Mouse (Mus musculus) hindbrain, embryonic 15.5 days (tissue): ENCODE measurements at regions not wholly inside any gene's neighbourhood (a gene's known extent, or its start where the extent isn't known, plus 50 kb on each side); places are given as distances from the start of the nearest gene placed in this dataset.

Source experiments
- ATAC-seq: fragments of 200-750 bp; cut with Nextera tagmentation; 2 replicates; pipeline ENCODE4 v1.8.0; 2017; ENCODE audit warnings: low read depth, moderate number of reproducible peaks, moderate TSS enrichment; ENCODE audit not compliant: low FRiP score
- H3K27ac ChIP-seq: fragments of 300-500 bp; sonication (generic); replicated peaks from 2 replicates; pipeline ENCODE4 v1.5.1; 2015; ENCODE audit warnings: mild to moderate bottlenecking, inconsistent platforms
- H3K27me3 ChIP-seq: fragments of 300-500 bp; sonication (generic); 2 replicates; pipeline ENCODE4 v1.6.1; 2015; ENCODE audit warnings: control low read depth, inconsistent platforms
- H3K36me3 ChIP-seq: fragments of 300-500 bp; sonication (generic); 2 replicates; pipeline ENCODE4 v1.6.1; 2015; ENCODE audit warnings: control low read depth, inconsistent platforms
- H3K4me1 ChIP-seq: fragments of 300-500 bp; sonication (generic); replicated peaks from 2 replicates; pipeline ENCODE4 v1.6.1; 2015; ENCODE audit warnings: control low read depth, inconsistent platforms
- H3K4me2 ChIP-seq: fragments of 300-500 bp; sonication (generic); 2 replicates; pipeline ENCODE4 v1.6.1; 2015; ENCODE audit warnings: moderate library complexity, mild to moderate bottlenecking, inconsistent platforms
- H3K4me3 ChIP-seq: fragments of 300-500 bp; sonication (generic); 2 replicates; pipeline ENCODE4 v1.5.1; 2015; ENCODE audit warnings: mild to moderate bottlenecking, inconsistent platforms
- H3K9ac ChIP-seq: fragments of 300-500 bp; sonication (generic); 2 replicates; pipeline ENCODE4 v1.6.1; 2015; ENCODE audit warnings: inconsistent platforms
- H3K9me3 ChIP-seq: fragments of 300-500 bp; sonication (generic); 2 replicates; pipeline ENCODE4 v1.6.1; 2016; ENCODE audit warnings: control low read depth, inconsistent platforms
- whole genome bisulfite sequencing: fragments of 180-500 bp; shearing (Covaris S2); methylation state at CpG from one replicate; pipeline ENCODE4 v1.1.7; 2015; 5-methylcytosine and 5-hydroxymethylcytosine counted together

DNA sequence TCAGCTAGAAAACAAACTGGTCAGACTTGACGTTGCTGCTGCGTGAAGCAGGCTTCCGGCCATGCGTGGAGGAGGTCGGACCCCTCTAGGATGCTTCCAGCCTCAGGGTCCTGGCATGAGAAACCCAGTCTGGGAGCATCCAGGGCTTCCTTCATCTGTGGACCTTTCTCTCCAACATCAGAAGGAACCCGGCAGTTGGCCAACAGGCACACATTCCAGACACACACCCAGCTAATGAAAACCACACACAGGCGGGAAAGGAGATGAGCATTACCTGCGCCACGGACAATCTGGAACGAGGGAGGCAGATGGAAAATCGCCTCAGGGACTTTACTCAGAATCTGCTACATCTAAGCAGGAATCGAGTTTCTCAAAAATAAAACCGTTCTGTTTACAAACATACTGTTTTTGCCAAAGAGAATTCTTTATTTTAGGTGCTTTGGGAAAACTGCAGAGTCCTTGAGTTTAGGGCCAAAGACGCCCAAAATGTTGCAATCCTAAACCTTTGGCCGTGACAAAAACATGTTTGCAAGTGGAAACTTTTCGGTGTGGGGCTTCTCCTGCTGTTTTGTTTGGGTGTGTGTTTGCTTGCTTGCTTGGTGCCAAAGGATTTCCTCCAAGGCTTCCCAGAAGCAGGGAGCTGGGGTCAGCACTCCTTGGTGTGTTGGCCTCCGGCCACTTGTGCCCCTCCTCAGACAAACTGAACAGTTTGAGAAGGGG is 147.0 kb downstream of the Setd4 start:
- peaks cover 11% of the 10 kb centered on the region; the same call in 1 of the 2 replicates for H3K27me3 ChIP-seq
- no peak overlapping the region for H3K4me2 ChIP-seq
- no peak overlapping the region for H3K4me3 ChIP-seq
- no peaks in the 10 kb centered on the region for H3K36me3 ChIP-seq
- peaks cover 11% of the 10 kb centered on the region for H3K4me1 ChIP-seq
- no peak for ATAC-seq
- 83% methylated on average over 17 of the region's 17 CpGs for WGBS
- no peak overlapping the region for H3K9ac ChIP-seq
- no peaks in the 10 kb centered on the region for H3K9me3 ChIP-seq
- no peak overlapping the region for H3K27ac ChIP-seq

DNA sequence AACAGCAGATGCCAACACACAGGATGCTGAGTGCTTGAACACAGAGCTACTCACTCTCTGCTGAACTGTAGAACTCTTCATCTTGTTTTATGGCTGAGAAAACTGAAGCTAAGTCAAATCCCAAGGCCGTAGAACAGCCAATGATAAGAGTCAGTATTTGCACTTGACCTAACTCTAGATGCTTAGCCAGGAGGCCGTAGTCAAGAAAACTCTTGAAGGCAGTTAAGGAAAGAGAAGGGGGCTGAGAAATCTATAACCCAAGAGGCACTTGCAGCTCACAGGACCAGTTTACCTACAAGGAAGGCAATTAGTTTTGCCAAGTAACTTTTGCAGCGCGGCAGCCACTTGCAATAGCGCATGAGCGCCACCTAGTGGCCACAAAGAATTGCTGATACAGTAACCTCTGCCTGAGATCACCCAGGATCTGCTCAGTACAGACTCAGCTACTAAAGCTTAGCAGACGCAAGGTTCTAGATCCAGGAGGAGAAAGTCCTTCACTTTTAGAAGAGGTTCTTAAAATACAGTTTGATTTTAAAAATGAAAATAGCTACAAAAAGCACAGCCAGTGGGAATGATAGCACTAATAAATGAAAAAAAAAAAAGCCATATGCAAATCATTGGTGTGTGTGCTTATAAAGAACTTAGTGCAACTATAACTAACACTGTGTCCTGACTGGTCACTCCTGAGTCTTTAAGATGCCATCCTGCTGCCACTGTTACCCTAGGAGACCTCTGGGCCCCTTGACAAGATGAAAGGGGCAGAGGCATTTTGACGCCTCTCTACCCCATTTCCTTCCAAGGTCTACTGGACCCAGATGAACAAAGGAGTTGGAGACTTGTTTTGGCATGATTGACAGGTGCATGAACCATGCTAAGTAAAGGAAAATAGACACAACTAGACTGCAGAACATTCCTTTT is 149.5 kb downstream of the Setd4 start:
- H3K4me2 ChIP-seq, result no peak overlapping the region
- H3K9me3 ChIP-seq, result no peaks in the 10 kb centered on the region
- no peak overlapping the region for H3K4me3 ChIP-seq
- no peaks in the 10 kb centered on the region for H3K36me3 ChIP-seq
- ATAC-seq, result no peak
- 31% methylated on average over 8 of the region's 8 CpGs for WGBS
- no peak overlapping the region for H3K9ac ChIP-seq
- H3K27me3 ChIP-seq, result peaks cover 11% of the 10 kb centered on the region; the same call in 1 of the 2 replicates
- H3K27ac ChIP-seq, result no peak overlapping the region
- peaks cover 8% of the 10 kb centered on the region for H3K4me1 ChIP-seq

DNA sequence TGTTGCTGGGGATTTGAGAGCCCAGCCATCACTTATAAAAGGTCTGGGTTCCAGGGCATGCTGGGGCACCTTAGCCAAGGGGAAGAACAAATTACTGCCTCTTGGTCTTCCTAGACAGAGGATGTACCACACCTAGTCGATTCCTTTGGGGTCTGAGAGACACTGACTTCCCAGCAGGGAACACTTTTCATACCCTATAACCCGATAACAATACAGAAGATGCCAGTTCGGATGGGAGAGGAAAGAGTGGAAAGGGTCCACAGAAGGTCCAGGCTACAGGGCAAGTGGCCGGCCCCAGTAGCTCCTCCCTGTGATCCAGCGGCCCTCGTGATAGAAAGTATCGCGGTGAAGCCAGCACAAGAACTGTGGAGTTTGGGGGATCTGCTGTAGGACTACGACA is 150.8 kb downstream of the Setd4 start:
- no peak overlapping the region for H3K27ac ChIP-seq
- no peak for ATAC-seq
- H3K9ac ChIP-seq, result no peak overlapping the region
- no peak overlapping the region for H3K4me2 ChIP-seq
- H3K9me3 ChIP-seq, result no peaks in the 10 kb centered on the region
- 78% methylated on average over 9 of the region's 9 CpGs for WGBS
- no peaks in the 10 kb centered on the region for H3K36me3 ChIP-seq
- no peak overlapping the region for H3K4me3 ChIP-seq
- no peaks in the 10 kb centered on the region for H3K4me1 ChIP-seq
- H3K27me3 ChIP-seq, result peaks cover 11% of the 10 kb centered on the region; the same call in 1 of the 2 replicates

DNA sequence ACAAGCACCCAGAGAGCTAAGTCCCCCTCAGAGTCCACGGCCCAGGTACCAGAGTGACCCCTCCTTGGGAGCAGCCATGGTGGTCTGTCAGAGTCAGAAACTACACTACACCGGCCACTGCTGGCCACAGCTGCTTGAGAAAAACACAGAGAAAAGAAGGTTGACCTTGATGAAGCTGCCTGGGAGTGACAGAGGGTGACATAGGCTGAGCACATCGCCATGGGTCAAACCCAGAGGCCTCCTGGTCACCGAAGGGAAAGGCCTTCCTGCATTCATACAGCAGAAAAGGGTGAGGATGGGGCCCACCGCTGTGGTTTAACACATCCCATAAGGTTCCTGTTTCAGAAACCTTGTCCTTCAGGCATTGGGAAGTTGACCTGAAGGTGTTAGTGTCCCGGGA is 153.0 kb downstream of the Setd4 start:
- Histone ChIP-seq H3K9ac (no peak overlapping the region), H3K36me3 (no peaks in the 10 kb centered on the region), H3K4me2 (no peak overlapping the region), H3K27ac (no peak overlapping the region), H3K4me1 (no peaks in the 10 kb centered on the region), H3K9me3 (no peaks in the 10 kb centered on the region), H3K27me3 (peaks cover 11% of the 10 kb centered on the region; the same call in 1 of the 2 replicates), H3K4me3 (no peak overlapping the region)
- WGBS, result 78% methylated on average over 6 of the region's 6 CpGs
- no peak for ATAC-seq

DNA sequence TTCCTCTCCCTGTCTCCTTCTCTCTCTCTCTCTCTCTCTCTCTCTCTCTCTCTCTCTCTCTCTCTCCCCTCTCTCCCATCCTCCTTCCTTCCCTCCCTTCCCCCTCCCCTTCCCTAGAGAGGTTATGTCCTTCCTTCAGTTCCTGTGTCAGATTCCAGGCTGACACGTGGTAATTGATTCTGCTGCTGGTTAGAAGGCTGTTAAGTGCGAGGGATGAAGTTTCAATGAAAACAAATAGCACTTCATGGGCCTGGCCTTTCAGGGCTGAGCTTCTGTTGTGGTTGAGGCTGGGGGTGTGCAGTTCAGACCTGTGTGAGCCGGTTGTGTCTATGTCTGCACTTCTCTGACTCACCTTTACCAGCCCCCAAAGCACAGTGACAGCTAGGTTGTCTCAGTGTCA is 153.9 kb downstream of the Setd4 start:
- WGBS, result 19% methylated on average over 3 of the region's 3 CpGs
- H3K4me2 ChIP-seq, result no peak overlapping the region

DNA sequence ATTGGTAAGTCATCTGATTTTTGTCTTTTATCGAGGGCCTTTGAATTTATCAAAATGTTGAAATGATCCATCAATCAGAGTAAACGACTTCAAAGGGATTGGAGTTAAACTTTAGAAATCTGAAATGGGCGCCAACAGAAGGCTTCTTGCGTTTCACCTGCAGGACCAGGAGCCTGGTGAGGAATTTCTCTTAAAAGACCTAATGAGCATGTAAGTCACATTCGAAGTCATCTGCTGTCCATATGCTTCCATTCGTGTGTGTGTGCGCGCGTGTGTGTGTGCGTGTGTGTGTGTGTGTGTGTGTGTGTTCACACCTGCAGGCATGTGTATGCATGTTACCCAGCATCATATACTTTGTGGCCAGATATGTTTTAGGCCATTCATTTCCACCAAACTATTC is 155.7 kb downstream of the Setd4 start:
- Histone ChIP-seq H3K9me3 (no peaks in the 10 kb centered on the region), H3K27me3 (peaks cover 5% of the 10 kb centered on the region; the same call in 1 of the 2 replicates), H3K36me3 (no peaks in the 10 kb centered on the region), H3K9ac (no peak overlapping the region), H3K4me3 (no peak overlapping the region), H3K4me2 (no peak overlapping the region), H3K27ac (no peak overlapping the region), H3K4me1 (peaks cover under 1% of the 10 kb centered on the region; the same call in 1 of the 2 replicates)
- ATAC-seq, result no peak
- 87% methylated on average over 10 of the region's 10 CpGs for WGBS

More for the DNA sequence above, 153.9 kb downstream of the Setd4 start:
- ATAC-seq, result no peak
- H3K36me3 ChIP-seq, result no peaks in the 10 kb centered on the region
- no peak overlapping the region for H3K27ac ChIP-seq
- no peaks in the 10 kb centered on the region for H3K4me1 ChIP-seq
- H3K9ac ChIP-seq, result no peak overlapping the region
- H3K9me3 ChIP-seq, result no peaks in the 10 kb centered on the region
- H3K4me3 ChIP-seq, result no peak overlapping the region
- peaks cover 11% of the 10 kb centered on the region; the same call in 1 of the 2 replicates for H3K27me3 ChIP-seq

DNA sequence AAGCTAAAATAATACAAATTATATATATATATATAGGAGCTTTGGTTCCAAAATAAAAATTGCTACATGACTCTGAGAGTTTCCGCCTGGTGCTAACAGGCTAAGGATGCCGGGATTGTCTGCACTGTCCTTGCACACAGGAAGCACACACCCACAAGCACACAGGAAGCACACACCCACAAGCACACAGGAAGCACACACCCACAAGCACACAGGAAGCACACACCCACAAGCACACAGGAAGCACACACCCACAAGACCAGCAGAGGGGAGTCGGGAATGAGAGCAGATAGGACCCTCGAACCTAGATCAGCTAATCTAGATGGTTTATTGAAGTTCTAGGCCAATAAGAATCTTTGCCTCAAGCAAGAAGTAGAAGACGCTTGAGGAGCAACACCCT is 156.9 kb downstream of the Setd4 start:
- Histone ChIP-seq H3K4me2 (no peak overlapping the region), H3K4me1 (peaks cover 9% of the 10 kb centered on the region), H3K9me3 (no peaks in the 10 kb centered on the region), H3K4me3 (no peak overlapping the region), H3K27ac (no peak overlapping the region), H3K9ac (no peak overlapping the region), H3K36me3 (no peaks in the 10 kb centered on the region), H3K27me3 (no peaks in the 10 kb centered on the region)
- WGBS, result 94% methylated on average over 5 of the region's 5 CpGs
- no peak for ATAC-seq

DNA sequence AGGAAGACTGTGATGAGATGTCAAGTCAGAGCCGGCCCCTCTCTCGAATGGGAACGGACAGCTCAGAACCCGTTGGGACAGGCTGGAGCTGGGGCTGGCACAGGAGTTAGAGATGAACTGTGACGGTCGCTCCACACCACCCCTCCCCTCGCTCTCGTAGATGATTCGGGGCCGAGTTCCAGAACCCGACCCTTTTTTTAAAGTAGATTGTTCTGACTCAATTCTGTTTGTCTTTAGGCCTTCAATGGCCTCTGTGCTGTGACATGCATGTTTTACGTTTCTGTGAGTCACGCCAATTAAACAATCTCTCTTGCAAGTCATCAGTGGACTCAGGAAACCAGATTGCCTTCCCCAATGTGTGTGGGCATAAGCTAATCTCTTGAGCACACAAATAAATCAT is 157.7 kb downstream of the Setd4 start:
- no peak for ATAC-seq
- Histone ChIP-seq H3K36me3 (no peaks in the 10 kb centered on the region), H3K9ac (no peak overlapping the region), H3K9me3 (no peaks in the 10 kb centered on the region), H3K4me2 (no peak overlapping the region), H3K27me3 (no peaks in the 10 kb centered on the region), H3K4me1 (peaks cover 9% of the 10 kb centered on the region), H3K27ac (no peak overlapping the region), H3K4me3 (no peak overlapping the region)
- 84% methylated on average over 13 of the region's 13 CpGs for WGBS

DNA sequence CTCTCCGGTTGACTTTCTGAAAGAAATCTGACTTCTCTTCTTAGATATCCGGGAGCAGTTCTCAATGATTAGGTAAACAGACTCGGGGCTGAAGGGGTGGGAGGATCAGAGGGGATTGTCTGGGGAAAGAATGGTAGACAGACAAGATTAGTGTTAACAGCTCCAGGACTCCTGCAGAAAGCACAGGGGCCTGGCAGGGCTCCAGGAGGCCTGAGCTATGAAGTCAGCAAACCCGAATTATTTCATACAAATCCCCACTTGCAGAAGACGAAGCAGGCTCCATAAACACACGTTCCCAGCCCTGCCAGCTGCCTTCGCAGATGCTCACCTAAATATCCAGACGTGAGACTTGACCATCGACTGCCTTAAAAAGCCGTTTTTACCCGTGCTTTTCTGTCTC is 161.0 kb downstream of the Setd4 start:
- 34% methylated on average over 11 of the region's 11 CpGs for WGBS
- Histone ChIP-seq H3K4me3 (no peak overlapping the region), H3K4me1 (peaks cover 16% of the 10 kb centered on the region), H3K36me3 (no peaks in the 10 kb centered on the region), H3K9ac (no peak overlapping the region), H3K4me2 (no peak overlapping the region), H3K9me3 (no peaks in the 10 kb centered on the region), H3K27me3 (no peaks in the 10 kb centered on the region), H3K27ac (no peak overlapping the region)
- no peak for ATAC-seq

DNA sequence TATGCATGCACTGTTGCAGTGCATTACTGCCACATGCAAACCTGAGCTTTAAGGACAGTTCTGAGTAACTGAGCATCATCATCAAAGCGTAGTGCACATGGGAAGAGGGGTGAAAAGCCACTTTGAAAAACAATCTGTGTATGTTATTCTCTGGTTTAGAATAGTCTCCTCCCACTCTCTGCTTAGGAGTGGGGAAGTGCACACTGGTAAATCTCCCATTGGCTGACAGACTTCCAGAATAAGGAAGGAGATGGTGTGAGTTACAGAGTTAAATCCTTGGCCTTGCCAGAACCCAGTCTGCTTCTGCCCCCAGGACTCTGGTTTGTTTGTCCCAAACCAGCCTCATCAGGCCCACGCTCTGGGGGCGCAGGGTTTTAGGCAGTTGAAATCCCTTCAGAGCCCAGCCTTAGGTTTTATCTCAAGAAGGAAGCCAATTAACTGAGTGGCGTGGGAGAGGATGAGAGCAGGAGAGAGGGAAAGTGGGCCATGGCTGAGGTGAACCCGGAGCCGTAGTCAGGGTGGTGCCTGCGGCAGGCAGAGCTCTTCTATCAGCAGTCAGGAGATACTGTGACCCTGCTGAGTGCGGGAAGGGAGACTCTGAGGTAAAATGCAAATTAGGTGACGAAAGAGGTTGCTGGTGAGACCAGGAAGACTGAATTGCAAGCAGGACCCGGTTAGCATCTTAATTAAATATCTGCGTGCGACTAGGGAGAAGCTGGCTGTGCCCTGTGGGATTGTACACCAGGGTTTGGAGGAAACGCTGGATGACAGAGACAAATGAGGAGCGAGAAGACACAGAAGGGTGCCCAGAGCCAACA is 166.0 kb downstream of the Setd4 start:
- Histone ChIP-seq H3K9me3 (no peaks in the 10 kb centered on the region), H3K4me2 (peak overlapping the region; percentile 34), H3K27me3 (no peaks in the 10 kb centered on the region), H3K27ac (no peak overlapping the region), H3K4me1 (peaks cover 15% of the 10 kb centered on the region), H3K9ac (no peak overlapping the region), H3K4me3 (no peak overlapping the region), H3K36me3 (no peaks in the 10 kb centered on the region)
- WGBS, result 25% methylated on average over 14 of the region's 14 CpGs
- no peak for ATAC-seq

DNA sequence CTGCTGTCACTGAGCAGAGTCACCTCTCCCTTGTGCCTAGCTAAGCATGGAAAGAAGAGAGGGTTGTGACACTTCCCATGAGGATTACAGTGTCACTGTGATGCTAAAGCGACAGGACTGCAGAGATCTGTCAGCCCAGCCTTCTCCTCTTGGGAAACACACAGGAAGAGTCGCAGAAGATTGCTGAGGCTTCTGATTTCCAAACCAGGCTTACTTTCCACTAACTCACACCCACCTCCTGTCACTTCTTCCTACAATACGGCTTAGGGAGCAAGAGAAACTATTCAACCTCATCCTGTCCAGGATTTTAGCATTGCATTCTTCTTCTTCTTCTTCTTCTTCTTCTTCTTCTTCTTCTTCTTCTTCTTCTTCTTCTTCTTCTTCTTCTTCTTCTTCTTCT is 167.1 kb downstream of the Setd4 start:
- Histone ChIP-seq H3K9ac (no peak overlapping the region), H3K4me3 (no peak overlapping the region), H3K4me2 (no peak overlapping the region), H3K27ac (no peak overlapping the region), H3K9me3 (no peaks in the 10 kb centered on the region), H3K36me3 (no peaks in the 10 kb centered on the region), H3K4me1 (peaks cover 9% of the 10 kb centered on the region), H3K27me3 (no peaks in the 10 kb centered on the region)
- 59% methylated on average over 3 of the region's 3 CpGs for WGBS
- no peak for ATAC-seq

DNA sequence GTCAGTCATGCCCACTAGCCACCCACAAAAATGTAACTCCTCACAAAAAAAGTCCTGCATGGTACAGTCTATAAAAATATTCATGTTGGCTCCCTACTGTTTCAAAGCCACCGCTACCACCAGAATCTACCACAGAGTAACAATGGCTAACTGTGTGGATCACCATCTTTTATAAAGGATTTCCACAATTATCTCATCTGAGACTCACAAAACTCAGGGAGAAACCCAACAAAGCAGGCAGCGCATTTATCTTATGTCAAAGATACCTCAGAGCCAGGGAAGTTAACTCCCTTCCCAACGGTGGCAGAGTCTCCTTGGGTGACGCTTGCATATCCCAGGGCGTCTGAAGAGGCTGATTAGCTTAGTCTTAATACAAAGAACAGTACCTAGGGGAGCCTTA is 172.5 kb downstream of the Setd4 start:
- WGBS, result 81% methylated on average over 5 of the region's 5 CpGs

More for the DNA sequence above, 172.5 kb downstream of the Setd4 start:
- Histone ChIP-seq H3K9ac (no peak overlapping the region), H3K4me2 (no peak overlapping the region), H3K27ac (no peak overlapping the region), H3K9me3 (no peaks in the 10 kb centered on the region), H3K4me1 (no peaks in the 10 kb centered on the region), H3K36me3 (no peaks in the 10 kb centered on the region), H3K27me3 (no peaks in the 10 kb centered on the region), H3K4me3 (no peak overlapping the region)
- no peak for ATAC-seq
